Mouse (Mus musculus): ENCODE data around the gene Rtp2.

DNA sequence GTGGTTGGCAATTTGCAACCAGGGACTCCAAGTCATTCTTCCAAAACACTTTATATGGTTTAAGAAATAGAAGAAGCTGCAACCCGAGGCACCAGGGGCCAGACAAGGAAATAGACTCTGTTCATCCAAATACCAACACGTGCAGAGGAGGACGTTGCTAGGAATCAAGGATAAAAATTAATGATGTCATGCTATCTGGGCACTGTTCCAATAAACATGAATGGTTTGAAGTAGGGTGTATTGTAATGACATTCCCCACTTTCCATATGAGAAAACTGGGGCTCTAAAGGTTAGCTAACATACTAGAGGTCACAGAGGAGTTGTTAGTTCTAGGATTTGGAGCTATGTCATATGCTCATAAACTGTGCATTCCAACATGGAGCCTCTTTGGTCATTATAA, 12.6 kb upstream of the Rtp2 start:
- TF ChIP-seq TCF12 (IDR thresholded peaks at IDR 0.05; ENCODE audit: insufficient read depth, poor library complexity, severe bottlenecking), result no peak
- no peak for TF ChIP-seq MYOD1 (IDR thresholded peaks at IDR 0.05; ENCODE audit: control insufficient read depth in 1 of 3, insufficient read length in 2 of 3, low read depth in 2 of 3)
- no peak for TF ChIP-seq REST (IDR thresholded peaks at IDR 0.05; ENCODE audit: insufficient read depth, insufficient read length)
- no peak for TF ChIP-seq MAX (IDR thresholded peaks at IDR 0.05; ENCODE audit: low read depth)

Measured in myocyte (in vitro differentiated cells).